Mouse (Mus musculus) forebrain, postnatal 0 days (tissue): ENCODE data around the gene Mrps30. TPM values are rescaled to one million over a fixed set of nuclear protein-coding genes. Genes with fewer than 3 reads are reported as not detected.
A peak's percentile ranks its signal among the peaks of the same experiment; 100 is the strongest.
"Not testable (repeated sequence)": the region's sequence is repeated elsewhere in the genome, so short reads cannot be mapped to it uniquely, and the experiment has no call there.

ENCODE experiments used
- ATAC-seq: fragments of 200-750 bp; cut with Nextera tagmentation; 2 replicates; pipeline ENCODE4 v1.8.0; 2017; ENCODE audit warnings: mild to moderate bottlenecking, moderate library complexity
- DNase-seq: peaks from one replicate; pipeline ENCODE4 v3.0.0-alpha.2; 2015
- H3K27ac ChIP-seq: fragments of 300-500 bp; sonication (generic); 2 replicates; pipeline ENCODE4 v1.5.1; 2014; ENCODE audit warnings: low read depth, mild to moderate bottlenecking, antibody characterized with exemption, low read length, moderate library complexity, mixed read lengths
- H3K27me3 ChIP-seq: fragments of 300-500 bp; sonication (generic); 2 replicates; pipeline ENCODE4 v1.6.1; 2014; ENCODE audit warnings: mild to moderate bottlenecking, low read length, mixed read lengths; ENCODE audit not compliant: insufficient read depth
- H3K36me3 ChIP-seq: fragments of 300-500 bp; sonication (generic); 2 replicates; pipeline ENCODE4 v1.6.1; 2014; ENCODE audit warnings: mild to moderate bottlenecking, moderate library complexity; ENCODE audit not compliant: insufficient read depth
- H3K4me1 ChIP-seq: fragments of 300-500 bp; sonication (generic); 2 replicates; pipeline ENCODE4 v1.6.1; 2014; ENCODE audit warnings: antibody characterized with exemption; ENCODE audit not compliant: insufficient read depth
- H3K4me2 ChIP-seq: fragments of 300-500 bp; sonication (generic); 2 replicates; pipeline ENCODE4 v1.6.1; 2014; ENCODE audit warnings: low read depth, mild to moderate bottlenecking, moderate library complexity
- H3K4me3 ChIP-seq: fragments of 300-500 bp; sonication (generic); 2 replicates; pipeline ENCODE4 v1.5.1; 2014; ENCODE audit warnings: low read depth, low read length, mixed read lengths
- H3K9ac ChIP-seq: fragments of 300-500 bp; sonication (generic); 2 replicates; pipeline ENCODE4 v1.6.1; 2014; ENCODE audit warnings: mild to moderate bottlenecking
- H3K9me3 ChIP-seq: fragments of 300-500 bp; sonication (generic); 2 replicates; pipeline ENCODE4 v1.6.1; 2016; ENCODE audit warnings: low read length
- CTCF ChIP-seq: sonication (generic); IDR thresholded peaks from 2 replicates; pipeline ENCODE4 v1.5.1; 2016; ENCODE audit warnings: antibody characterized with exemption, control low read depth, low read depth
- WGBS: fragments of 180-500 bp; shearing (Covaris S2); extraction: QIAGEN DNeasy Blood & Tissue Kit; methylation state at CpG from one replicate; pipeline ENCODE4 v1.1.7; 2014; 5-methylcytosine and 5-hydroxymethylcytosine counted together
- polyA plus RNA-seq: library from polyadenylated mRNA; unstranded; fragments of >200 nt; fragmentation: Nextera tagmentation; extraction: Ambion mirVana; gene quantifications from 2 replicates; pipeline ENCODE4 v1.2.1, GENCODE M21; 2015
- total RNA-seq: library from RNA; depleted of rRNA; stranded (reverse); fragments of >200 nt; gene quantifications from 2 replicates; pipeline ENCODE4 v1.2.3, GENCODE M21; 2014

The Mrps30 gene
- total and polyA plus RNA-seq, 2 experiments from 2014 or later = 24.2 to 31.1 TPM

GRCm38 (mm10) chr13:118395803-118396202 is 8.8 kb upstream of the Mrps30 start:
- no peaks in the 10 kb centered on the region for H3K27me3 ChIP-seq
- H3K9me3 ChIP-seq = no peaks in the 10 kb centered on the region
- ATAC-seq (no peak), DNase-seq (no peak)
- no peak overlapping the region for H3K4me3 ChIP-seq
- H3K4me2 ChIP-seq = no peak overlapping the region
- no peak overlapping the region for H3K9ac ChIP-seq
- H3K4me1 ChIP-seq = no peaks in the 10 kb centered on the region
- TF ChIP-seq CTCF = no peak
- 86% methylated on average over 3 of the region's 3 CpGs for WGBS
- no peaks in the 10 kb centered on the region for H3K36me3 ChIP-seq
- H3K27ac ChIP-seq = no peak overlapping the region

DNA sequence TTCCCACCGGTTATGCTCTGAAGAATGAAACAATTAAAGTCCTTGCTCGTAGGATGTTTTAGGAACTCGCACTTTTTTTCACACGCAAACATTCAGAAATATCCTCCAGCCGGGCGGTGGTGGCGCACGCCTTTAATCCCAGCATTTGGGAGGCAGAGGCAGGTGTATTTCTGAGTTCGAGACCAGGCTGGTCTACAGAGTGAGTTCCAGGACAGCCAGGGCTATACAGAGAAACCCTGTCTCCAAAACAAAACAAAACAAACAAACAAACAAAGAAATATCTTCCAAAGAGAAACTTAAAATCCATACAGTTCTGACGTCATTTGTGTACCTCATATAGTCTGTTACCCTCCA is 373 bp upstream of the Mrps30 start:
- H3K9ac ChIP-seq, H3K9me3 ChIP-seq, H3K27me3 ChIP-seq, H3K4me1 ChIP-seq, H3K36me3 ChIP-seq, H3K27ac ChIP-seq, DNase-seq: not testable (repeated sequence)
- 11% methylated on average over 10 of the region's 10 CpGs for WGBS
- H3K4me2 ChIP-seq = peak overlapping the region; percentile 40
- H3K4me3 ChIP-seq = peak overlapping the region; percentile 84
- ATAC-seq = peak; percentile 40; the same call in 1 of the 2 replicates

GRCm38 (mm10) chr13:118380381-118380780 is 6.7 kb downstream of the Mrps30 start:
- ATAC-seq = no peak
- H3K27ac ChIP-seq = no peak overlapping the region
- no peak overlapping the region for H3K9ac ChIP-seq
- H3K36me3 ChIP-seq = peaks cover 34% of the 10 kb centered on the region
- no peak for DNase-seq
- no peaks in the 10 kb centered on the region for H3K27me3 ChIP-seq
- H3K4me3 ChIP-seq = no peak overlapping the region
- H3K4me2 ChIP-seq = no peak overlapping the region
- H3K9me3 ChIP-seq = no peaks in the 10 kb centered on the region
- 87% methylated on average over 10 of the region's 10 CpGs for WGBS
- TF ChIP-seq CTCF = no peak
- H3K4me1 ChIP-seq = no peaks in the 10 kb centered on the region

DNA sequence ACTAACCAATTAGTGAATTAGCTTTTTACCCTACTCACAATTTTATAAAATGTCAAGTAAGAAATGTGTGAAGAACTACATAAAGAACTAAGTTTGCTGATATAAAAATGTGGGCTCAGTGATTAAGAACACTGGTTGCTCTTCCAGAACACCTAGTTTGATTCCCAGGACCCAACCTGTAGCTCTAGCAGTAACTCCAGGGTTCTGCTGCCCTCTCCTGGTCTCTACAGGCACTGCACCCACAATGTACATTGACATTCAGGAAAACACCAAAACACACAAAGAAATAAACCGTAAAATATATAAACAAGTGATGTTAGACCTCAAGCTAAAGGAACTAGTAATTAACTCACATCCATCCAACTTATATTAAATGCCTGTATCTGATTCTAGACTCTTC is 7.9 kb downstream of the Mrps30 start:
- TF ChIP-seq CTCF = peak; percentile 85
- H3K36me3 ChIP-seq = peaks cover 33% of the 10 kb centered on the region
- no peak overlapping the region for H3K9ac ChIP-seq
- no peak overlapping the region for H3K27ac ChIP-seq
- H3K4me1 ChIP-seq = no peaks in the 10 kb centered on the region
- H3K4me3 ChIP-seq = no peak overlapping the region
- 64% methylated on average over 1 of the region's 1 CpGs for WGBS
- no peaks in the 10 kb centered on the region for H3K27me3 ChIP-seq
- ATAC-seq (0 out of 2 replicates have a peak, but pooled peaks have one; percentile 40), DNase-seq (peak; percentile 65)
- H3K9me3 ChIP-seq = no peaks in the 10 kb centered on the region
- no peak overlapping the region for H3K4me2 ChIP-seq

GRCm38 (mm10) chr13:118372871-118373270 is 14.2 kb downstream of the Mrps30 start:
- peaks cover 8% of the 10 kb centered on the region for H3K36me3 ChIP-seq
- ATAC-seq = no peak
- no peak overlapping the region for H3K27ac ChIP-seq
- WGBS = 89% methylated on average over 4 of the region's 4 CpGs
- H3K27me3 ChIP-seq = no peaks in the 10 kb centered on the region
- no peak for TF ChIP-seq CTCF
- DNase-seq = no peak
- no peak overlapping the region for H3K4me2 ChIP-seq
- no peaks in the 10 kb centered on the region for H3K4me1 ChIP-seq
- no peak overlapping the region for H3K9ac ChIP-seq
- H3K9me3 ChIP-seq = no peaks in the 10 kb centered on the region
- H3K4me3 ChIP-seq = no peak overlapping the region

DNA sequence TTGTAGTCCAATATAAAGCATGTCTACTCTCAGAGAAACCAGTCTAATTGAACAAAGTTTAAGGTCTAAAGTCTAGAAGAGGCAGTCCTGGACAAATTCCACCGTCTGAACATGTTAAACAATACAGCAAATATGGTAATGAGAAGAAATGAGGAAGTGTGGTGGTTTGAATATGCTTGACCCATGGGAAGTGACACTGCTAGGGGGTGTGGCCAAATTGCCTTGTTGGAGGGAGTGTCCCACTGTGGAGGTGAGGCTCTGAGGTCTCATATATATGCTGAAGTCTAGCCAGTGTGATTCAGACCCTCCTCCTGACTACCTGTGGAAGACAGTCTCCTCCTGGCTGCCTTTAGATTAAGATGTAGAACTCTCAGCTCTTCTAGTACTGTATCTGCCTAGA is 21.3 kb downstream of the Mrps30 start:
- H3K4me1 ChIP-seq = no peaks in the 10 kb centered on the region
- WGBS = 74% methylated on average over 1 of the region's 1 CpGs
- no peak for ATAC-seq

GRCm38 (mm10) chr13:118363342-118363741 is 23.7 kb downstream of the Mrps30 start:
- ATAC-seq = no peak
- Histone ChIP-seq H3K27me3 (no peaks in the 10 kb centered on the region), H3K4me3 (no peak overlapping the region), H3K36me3 (no peaks in the 10 kb centered on the region), H3K9me3 (no peaks in the 10 kb centered on the region), H3K27ac (no peak overlapping the region), H3K9ac (no peak overlapping the region), H3K4me2 (no peak overlapping the region), H3K4me1 (no peaks in the 10 kb centered on the region)
- TF ChIP-seq CTCF = no peak
- 86% methylated on average over 6 of the region's 6 CpGs for WGBS
- DNase-seq = no peak

More for the DNA sequence above, 21.3 kb downstream of the Mrps30 start:
- Histone ChIP-seq H3K27me3 (no peaks in the 10 kb centered on the region), H3K36me3 (no peaks in the 10 kb centered on the region), H3K4me2 (no peak overlapping the region), H3K9me3 (no peaks in the 10 kb centered on the region), H3K27ac (no peak overlapping the region), H3K4me3 (no peak overlapping the region), H3K9ac (no peak overlapping the region)
- TF ChIP-seq CTCF = no peak
- no peak for DNase-seq

GRCm38 (mm10) chr13:118350870-118351269 is 36.2 kb downstream of the Mrps30 start:
- ATAC-seq (no peak), DNase-seq (no peak)
- Histone ChIP-seq H3K4me1 (no peaks in the 10 kb centered on the region), H3K9me3 (no peaks in the 10 kb centered on the region), H3K9ac (no peak overlapping the region), H3K4me3 (no peak overlapping the region), H3K27me3 (no peaks in the 10 kb centered on the region), H3K27ac (no peak overlapping the region), H3K36me3 (no peaks in the 10 kb centered on the region), H3K4me2 (no peak overlapping the region)
- TF ChIP-seq CTCF = no peak
- WGBS = 91% methylated on average over 10 of the region's 10 CpGs
